Mouse (Mus musculus) hindlimb bud, embryonic 11.5 days (tissue): ENCODE data around the gene Pkp3.

Experiments
- DNase-seq: peaks from one replicate; pipeline ENCODE4 v3.0.0-alpha.2; 2012; ENCODE audit warnings: low read depth, low spot score; ENCODE audit errors: extremely low spot score

Gene Pkp3

GRCm38 (mm10) chr7:141056976-141057375 lies 21.0 kb upstream of the Pkp3 start:
- DNase-seq = no peak

- DNase-seq = no peak
Measured at GRCm38 (mm10) chr7:141057541-141057940, 20.5 kb upstream of the Pkp3 start.

GRCm38 (mm10) chr7:141058601-141059341 lies 19.2 kb upstream of the Pkp3 start:
- no peak for DNase-seq

GRCm38 (mm10) chr7:141059929-141060328 lies 18.1 kb upstream of the Pkp3 start:
- no peak for DNase-seq

GRCm38 (mm10) chr7:141060426-141061242 lies 17.4 kb upstream of the Pkp3 start, which contains the start of gene B4galnt4:
Gene B4galnt4, plus strand, starts transcription at chr7:141061104.
- DNase-seq = no peak

- DNase-seq = no peak
Measured at GRCm38 (mm10) chr7:141061269-141061692, 16.7 kb upstream of the Pkp3 start.

- DNase-seq = no peak
Measured at GRCm38 (mm10) chr7:141062525-141062924, 15.5 kb upstream of the Pkp3 start.

GRCm38 (mm10) chr7:141063353-141063752 lies 14.7 kb upstream of the Pkp3 start:
- DNase-seq = no peak

GRCm38 (mm10) chr7:141064175-141064574 lies 13.8 kb upstream of the Pkp3 start:
- no peak for DNase-seq

- no peak for DNase-seq
Measured at GRCm38 (mm10) chr7:141064576-141064975, 13.4 kb upstream of the Pkp3 start.

- DNase-seq = no peak
Measured at GRCm38 (mm10) chr7:141068351-141068750, 9.7 kb upstream of the Pkp3 start.

- peak; percentile 83 for DNase-seq
Measured at GRCm38 (mm10) chr7:141070058-141070862, 7.8 kb upstream of the Pkp3 start.

GRCm38 (mm10) chr7:141072017-141072745 lies 5.8 kb upstream of the Pkp3 start:
- no peak for DNase-seq

- DNase-seq = no peak
Measured at GRCm38 (mm10) chr7:141073782-141074181, 4.2 kb upstream of the Pkp3 start.

GRCm38 (mm10) chr7:141078876-141079275 lies 858 bp downstream of the Pkp3 start:
- DNase-seq = no peak

- DNase-seq = no peak
Measured at GRCm38 (mm10) chr7:141079481-141080449, 1.7 kb downstream of the Pkp3 start.

GRCm38 (mm10) chr7:141087894-141088293 lies 9.9 kb downstream of the Pkp3 start:
- DNase-seq = no peak

- no peak for DNase-seq
Measured at GRCm38 (mm10) chr7:141088473-141088872, 10.5 kb downstream of the Pkp3 start.

- DNase-seq = no peak
Measured at GRCm38 (mm10) chr7:141090228-141090627, 12.2 kb downstream of the Pkp3 start.
